Mouse (Mus musculus) CH12.LX (cell line): ENCODE measurements around the gene Prelid1. TPM values are rescaled to one million over a fixed set of nuclear protein-coding genes. Genes with fewer than 3 reads are reported as not detected.

Experiments
- DNase-seq: peaks from one replicate; pipeline ENCODE4 v3.0.0-alpha.2; 2013; ENCODE audit errors: extremely low read depth
- H3K27ac ChIP-seq: 2 replicates; pipeline ENCODE4 v1.5.1; 2012; ENCODE audit warnings: low read depth, mild to moderate bottlenecking, control low read depth, moderate library complexity; ENCODE audit not compliant: insufficient read depth
- H3K27me3 ChIP-seq: replicated peaks from 2 replicates; pipeline ENCODE3; 2012; ENCODE audit warnings: inconsistent platforms
- H3K36me3 ChIP-seq, 2 experiments: replicated peaks in 1 of 2; 2 replicates each; pipeline versions ENCODE3 to v1.6.1; 2012; ENCODE audit warnings: inconsistent platforms in 1 of 2, low read length in 1 of 2, mild to moderate bottlenecking in 1 of 2, mixed read lengths in 1 of 2, moderate library complexity in 1 of 2; ENCODE audit not compliant: control insufficient read depth in 1 of 2, insufficient read depth in 1 of 2
- H3K4me1 ChIP-seq, 2 experiments: 2 replicates each; pipeline ENCODE4 v1.6.1; 2012; ENCODE audit warnings: inconsistent platforms in 1 of 2, moderate library complexity in 1 of 2; ENCODE audit not compliant: insufficient read depth in 2 of 2, control insufficient read depth in 1 of 2
- H3K4me2 ChIP-seq: 2 replicates; pipeline ENCODE4 v1.6.1; 2012; ENCODE audit warnings: low read depth, mild to moderate bottlenecking, control low read depth; ENCODE audit not compliant: poor library complexity, insufficient read depth, severe bottlenecking
- H3K4me3 ChIP-seq, 3 experiments: fragments of 150-350 bp in 1 of 3; sonication (generic) in 1 of 3; replicated peaks in 1 of 3; 2 replicates each; pipeline versions ENCODE3 to v1.5.1; 2011 to 2012; ENCODE audit warnings: low read depth in 2 of 3, low read length in 2 of 3, mild to moderate bottlenecking in 2 of 3, moderate library complexity in 2 of 3, control low read depth in 1 of 3, improper control_type of control experiment in 1 of 3, inconsistent platforms in 1 of 3, mixed read lengths in 1 of 3; ENCODE audit not compliant: poor library complexity in 1 of 3
- H3K79me2 ChIP-seq: replicated peaks from 2 replicates; pipeline ENCODE4 v1.6.1; 2012; ENCODE audit warnings: mild to moderate bottlenecking, moderate library complexity; ENCODE audit not compliant: control insufficient read depth, poor library complexity, insufficient read depth, severe bottlenecking; ENCODE audit errors: extremely low read depth
- H3K9ac ChIP-seq: 2 replicates; pipeline ENCODE4 v1.6.1; 2012; ENCODE audit warnings: low read depth, mild to moderate bottlenecking, control low read depth, moderate library complexity; ENCODE audit not compliant: insufficient read depth
- H3K9me3 ChIP-seq: replicated peaks from 2 replicates; pipeline ENCODE3; 2012; ENCODE audit warnings: low read length, inconsistent platforms, mixed read lengths
- BHLHE40 ChIP-seq: IDR thresholded peaks from 2 replicates; pipeline ENCODE4 v1.6.1; 2011; ENCODE audit warnings: mild to moderate bottlenecking, low read depth, low read length, improper control_type of control experiment
- CHD1 ChIP-seq: IDR thresholded peaks from 2 replicates; pipeline ENCODE4 v1.6.1; 2012; ENCODE audit warnings: low read depth, low read length, improper control_type of control experiment, inconsistent platforms
- CTCF ChIP-seq, 2 experiments: IDR thresholded peaks in 1 of 2; conservative IDR thresholded peaks in 1 of 2; 2 replicates each; pipeline ENCODE4 v1.5.1; 2011 to 2012; ENCODE audit warnings: low read depth in 2 of 2, low read length in 2 of 2, improper control_type of control experiment in 1 of 2, inconsistent platforms in 1 of 2, mild to moderate bottlenecking in 1 of 2, moderate library complexity in 1 of 2
- E2F4 ChIP-seq: IDR thresholded peaks from 2 replicates; pipeline ENCODE4 v1.6.1; 2011; ENCODE audit warnings: low read depth, low read length, improper control_type of control experiment; ENCODE audit not compliant: insufficient replicate concordance
- ELF1 ChIP-seq: IDR thresholded peaks from 2 replicates; pipeline ENCODE4 v1.6.1; 2014; ENCODE audit warnings: low read depth, mild to moderate bottlenecking, inconsistent platforms, low read length, improper control_type of control experiment
- GABPA ChIP-seq: IDR thresholded peaks from 2 replicates; pipeline ENCODE4 v1.6.1; 2012; ENCODE audit warnings: low read depth, low read length, improper control_type of control experiment, inconsistent platforms; ENCODE audit not compliant: insufficient replicate concordance
- HCFC1 ChIP-seq: IDR thresholded peaks from 2 replicates; pipeline ENCODE4 v1.6.1; 2012; ENCODE audit warnings: low read depth, mild to moderate bottlenecking, inconsistent platforms, low read length, improper control_type of control experiment
- IRF4 ChIP-seq: IDR thresholded peaks from 2 replicates; pipeline ENCODE4 v1.6.1; 2014; ENCODE audit warnings: low read depth, mild to moderate bottlenecking, inconsistent platforms, low read length, improper control_type of control experiment
- JUN ChIP-seq: IDR thresholded peaks from 2 replicates; pipeline ENCODE4 v1.6.1; 2011; ENCODE audit warnings: low read depth, mild to moderate bottlenecking, low read length, improper control_type of control experiment, moderate library complexity; ENCODE audit not compliant: insufficient read depth
- JUND ChIP-seq: conservative IDR thresholded peaks from 2 replicates; pipeline ENCODE4 v1.6.1; 2011; ENCODE audit warnings: low read depth, low read length, improper control_type of control experiment
- MAFK ChIP-seq: IDR thresholded peaks from 2 replicates; pipeline ENCODE4 v1.6.1; 2011; ENCODE audit warnings: low read length, improper control_type of control experiment; ENCODE audit not compliant: insufficient replicate concordance
- MAX ChIP-seq: IDR thresholded peaks from 2 replicates; pipeline ENCODE4 v1.6.1; 2011; ENCODE audit warnings: low read length, improper control_type of control experiment
- MAZ ChIP-seq: IDR thresholded peaks from 2 replicates; pipeline ENCODE4 v1.6.1; 2012; ENCODE audit warnings: low read depth, mild to moderate bottlenecking, inconsistent platforms, low read length, improper control_type of control experiment, moderate library complexity
- MEF2A ChIP-seq: IDR thresholded peaks from 2 replicates; pipeline ENCODE4 v1.6.1; 2014; ENCODE audit warnings: low read depth, mild to moderate bottlenecking, inconsistent platforms, low read length, improper control_type of control experiment, borderline replicate concordance
- POLR2A ChIP-seq: IDR thresholded peaks from 2 replicates; pipeline ENCODE4 v1.6.1; 2011; ENCODE audit warnings: low read depth, mild to moderate bottlenecking, improper control_type of control experiment, low read length
- POLR2AphosphoS2 ChIP-seq: IDR thresholded peaks from 2 replicates; pipeline ENCODE4 v1.6.1; 2011; ENCODE audit warnings: low read depth, low read length, improper control_type of control experiment
- RAD21 ChIP-seq: IDR thresholded peaks from 2 replicates; pipeline ENCODE4 v1.6.1; 2011; ENCODE audit warnings: low read depth, mild to moderate bottlenecking, low read length, improper control_type of control experiment, moderate library complexity
- RCOR1 ChIP-seq: conservative IDR thresholded peaks from 2 replicates; pipeline ENCODE4 v1.6.1; 2012; ENCODE audit warnings: low read depth, mild to moderate bottlenecking, inconsistent platforms, low read length, improper control_type of control experiment
- SIN3A ChIP-seq: IDR thresholded peaks from 2 replicates; pipeline ENCODE4 v1.6.1; 2012; ENCODE audit warnings: low read length, improper control_type of control experiment, inconsistent platforms
- SMC3 ChIP-seq: IDR thresholded peaks from 2 replicates; pipeline ENCODE4 v1.6.1; 2011; ENCODE audit warnings: low read depth, low read length, improper control_type of control experiment
- TBP ChIP-seq: conservative IDR thresholded peaks from 2 replicates; pipeline ENCODE4 v1.6.1; 2011; ENCODE audit warnings: low read depth, low read length, improper control_type of control experiment
- TCF12 ChIP-seq: IDR thresholded peaks from 2 replicates; pipeline ENCODE4 v1.6.1; 2014; ENCODE audit warnings: low read depth, mild to moderate bottlenecking, inconsistent platforms, low read length, improper control_type of control experiment
- ZC3H11A ChIP-seq: IDR thresholded peaks from 2 replicates; pipeline ENCODE4 v1.6.1; 2012; ENCODE audit warnings: low read depth, mild to moderate bottlenecking, inconsistent platforms, low read length, improper control_type of control experiment
- ZMIZ1 ChIP-seq: IDR thresholded peaks from 2 replicates; pipeline ENCODE4 v1.6.1; 2012; ENCODE audit warnings: low read depth, mild to moderate bottlenecking, inconsistent platforms, low read length, improper control_type of control experiment
- ZNF384 ChIP-seq: IDR thresholded peaks from 2 replicates; pipeline ENCODE4 v1.6.1; 2012; ENCODE audit warnings: low read depth, low read length, improper control_type of control experiment, inconsistent platforms
- dilution Hi-C: fragments of 300-500 bp; cut with MboI; formaldehyde crosslinking; loops from 2 replicates; pipeline ENCODE4 v1.14.3; 2020; ENCODE audit warnings: low sequenced_read_pairs; ENCODE audit not compliant: extremely low pct_unique_long_range_greater_than_20kb, extremely low pct_ligation_motif_present
- in situ Hi-C: fragments of 300-500 bp; cut with MboI; formaldehyde crosslinking; loops from 3 replicates; pipeline ENCODE4 v1.14.3; 2019; ENCODE audit warnings: low sequenced_read_pairs, low pct_ligation_motif_present, low pct_unique_long_range_greater_than_20kb, mixed read lengths
- polyA plus RNA-seq: library from polyadenylated mRNA; unstranded; fragments of >175 nt; gene quantifications from 2 replicates; pipeline ENCODE4 v1.2.1, GENCODE M21; 2012; ENCODE audit warnings: low read depth; ENCODE audit not compliant: insufficient read length
- total RNA-seq, 2 experiments: library from RNA; depleted of rRNA; stranded (reverse); fragments of 300-350 nt in 1 of 2; fragments of >200 nt in 1 of 2; gene quantifications; 2 replicates each; pipeline ENCODE4 v1.2.3; 2012 to 2014

Prelid1 gene
- total and polyA plus RNA-seq, 3 experiments: 205 to 435 (median 302) TPM

DNA sequence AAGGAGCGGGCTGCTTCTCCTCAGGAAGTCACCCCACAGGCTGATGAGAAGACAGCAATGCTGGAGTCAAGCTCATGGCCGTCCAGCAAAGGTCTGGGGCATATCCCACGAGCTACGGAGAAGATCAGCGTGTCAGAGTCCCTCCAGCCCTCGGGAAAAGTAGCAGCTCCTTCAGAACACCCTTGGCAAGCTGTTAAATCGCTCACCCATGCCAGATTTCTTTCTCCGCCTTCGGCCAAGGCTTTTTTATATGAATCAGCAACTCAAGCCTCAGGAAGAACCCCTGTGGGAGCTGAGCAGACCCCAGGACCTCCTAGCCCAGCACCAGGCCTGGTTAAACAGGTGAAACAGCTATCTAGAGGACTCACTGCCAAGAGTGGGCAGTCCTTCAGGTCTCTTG is 7.2 kb upstream of the Prelid1 start:
- in situ Hi-C loops (no loop called here), dilution Hi-C loops (no loop called here)
- DNase-seq: no peak
- no peaks in the 10 kb centered on the region for H3K9me3 ChIP-seq
- H3K4me2 ChIP-seq: no peak overlapping the region
- no peaks in the 10 kb centered on the region for H3K79me2 ChIP-seq
- H3K27ac ChIP-seq: no peak overlapping the region
- H3K4me1 ChIP-seq: peaks cover 0 to 19% of the 10 kb centered on the region in 2 experiments; a peak in 2 of 4 replicates
- H3K4me3 ChIP-seq: no peak overlapping the region
- no peak overlapping the region for H3K9ac ChIP-seq
- no peak for TF ChIP-seq SIN3A
- TF ChIP-seq ZC3H11A: no peak
- no peak for TF ChIP-seq E2F4
- no peak for TF ChIP-seq TCF12
- TF ChIP-seq TBP: no peak
- no peak for TF ChIP-seq JUN
- H3K27me3 ChIP-seq: no peaks in the 10 kb centered on the region
- peaks cover 33 to 82% of the 10 kb centered on the region in 2 experiments for H3K36me3 ChIP-seq

- Histone ChIP-seq H3K4me3 (no peak overlapping the region), H3K79me2 (no peaks in the 10 kb centered on the region), H3K4me1 (peaks cover 0 to 38% of the 10 kb centered on the region in 2 experiments; a peak in 2 of 4 replicates), H3K36me3 (peaks cover 35 to 85% of the 10 kb centered on the region in 2 experiments), H3K4me2 (no peak overlapping the region), H3K27ac (no peak overlapping the region), H3K9me3 (no peaks in the 10 kb centered on the region), H3K27me3 (no peaks in the 10 kb centered on the region), H3K9ac (no peak overlapping the region)
- TF ChIP-seq ELF1 (no peak), MAFK (0 out of 2 replicates have a peak, but pooled peaks have one; percentile 60)
- in situ Hi-C loops: no loop called here
- DNase-seq: no peak
- dilution Hi-C loops: no loop called here
Measured at GRCm38 (mm10) chr13:55314891-55315412, 5.3 kb upstream of the Prelid1 start.

DNA sequence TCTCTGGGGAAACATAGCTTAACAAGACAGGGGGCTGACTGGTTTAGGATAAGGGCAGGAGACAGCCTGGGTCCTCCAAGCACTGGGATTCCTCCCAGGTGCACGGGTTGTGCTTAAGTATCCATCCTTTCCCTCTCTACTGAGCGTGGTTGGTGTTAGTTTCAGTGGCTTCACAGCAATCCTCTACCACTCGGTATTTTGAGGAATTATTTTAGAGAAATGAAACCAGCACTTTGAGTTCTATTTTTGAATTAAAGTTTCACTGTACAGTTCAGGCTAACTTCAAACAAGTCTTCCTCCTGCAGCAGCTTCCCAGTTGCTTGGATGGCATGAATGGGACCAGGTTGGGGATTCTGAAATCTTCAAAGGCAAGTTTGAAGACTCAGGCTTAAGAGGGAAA is 1.9 kb upstream of the Prelid1 start:
- DNase-seq: no peak
- Histone ChIP-seq H3K79me2 (peaks cover 28% of the 10 kb centered on the region), H3K4me1 (peaks cover 3 to 51% of the 10 kb centered on the region in 2 experiments; a peak in 3 of 4 replicates), H3K4me2 (no peak overlapping the region), H3K27ac (peak overlapping the region; percentile 15; the same call in 1 of the 2 replicates), H3K4me3 (no peak overlapping the region), H3K9ac (no peak overlapping the region; the same call in 1 of the 2 replicates), H3K27me3 (no peaks in the 10 kb centered on the region), H3K9me3 (no peaks in the 10 kb centered on the region), H3K36me3 (peaks cover 16 to 63% of the 10 kb centered on the region in 2 experiments)
- dilution Hi-C loops (no loop called here), in situ Hi-C loops (no loop called here)
- no peak for TF ChIP-seq TCF12
- no peak for TF ChIP-seq HCFC1
- TF ChIP-seq CHD1: no peak
- no peak for TF ChIP-seq RAD21
- TF ChIP-seq BHLHE40: no peak
- TF ChIP-seq ZNF384: no peak
- TF ChIP-seq ZMIZ1: no peak
- 0 out of 2 replicates have a peak, but pooled peaks have one; percentile 11 for TF ChIP-seq MAFK
- no peak for TF ChIP-seq ZC3H11A
- peak; percentile 72 for TF ChIP-seq IRF4
- no peak for TF ChIP-seq SIN3A
- no peak for TF ChIP-seq SMC3
- no peak for TF ChIP-seq MAZ
- no peak for TF ChIP-seq POLR2AphosphoS2
- TF ChIP-seq MEF2A: peak; percentile 66
- TF ChIP-seq RCOR1: no peak
- no peak for TF ChIP-seq GABPA
- TF ChIP-seq JUND: no peak
- no peak for TF ChIP-seq CTCF (conservative IDR thresholded peaks at IDR 0.05 in 1 of 2, IDR thresholded peaks at IDR 0.05 in 1 of 2; ENCODE audit: low read depth in 2 of 2, low read length in 2 of 2)
- no peak for TF ChIP-seq MAX
- TF ChIP-seq POLR2A: no peak
- TF ChIP-seq TBP: no peak
